Mouse (Mus musculus): ENCODE data around the gene Trcg1. TPM values are rescaled to one million over a fixed set of nuclear protein-coding genes. Genes with fewer than 3 reads are reported as not detected.
"Not testable (repeated sequence)": the region's sequence is repeated elsewhere in the genome, so short reads cannot be mapped to it uniquely, and the experiment has no call there.

Gene Trcg1
- polyA plus RNA-seq (2015; fragmentation: Nextera tagmentation; extraction: Ambion mirVana): 0.04 TPM in 1 of 2 replicates, not detected in the other

DNA sequence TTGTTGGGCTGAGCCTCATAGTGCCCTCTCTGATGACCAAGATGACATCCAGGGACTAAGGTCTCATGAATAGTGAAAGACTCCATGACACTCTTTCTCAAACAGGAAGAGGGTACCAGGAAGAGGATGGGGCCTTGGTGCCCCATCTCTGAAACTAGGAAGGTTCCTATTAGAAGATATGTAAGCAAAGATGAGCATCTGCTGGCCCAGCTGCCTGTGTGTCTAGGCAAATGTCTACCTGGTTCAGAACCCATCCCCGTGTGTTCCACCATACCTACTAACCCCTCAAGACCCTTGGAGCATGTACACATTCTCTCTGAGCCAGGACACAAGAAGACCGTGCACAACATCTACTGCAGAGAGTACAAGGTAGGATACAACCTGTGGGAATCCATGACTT lies at the start of gene Trcg1:
TSS of gene Trcg1 (plus strand) at position 301 of the 400 bp plus-strand sequence.
- DNase-seq (ENCODE audit: low spot score): no peak

DNA sequence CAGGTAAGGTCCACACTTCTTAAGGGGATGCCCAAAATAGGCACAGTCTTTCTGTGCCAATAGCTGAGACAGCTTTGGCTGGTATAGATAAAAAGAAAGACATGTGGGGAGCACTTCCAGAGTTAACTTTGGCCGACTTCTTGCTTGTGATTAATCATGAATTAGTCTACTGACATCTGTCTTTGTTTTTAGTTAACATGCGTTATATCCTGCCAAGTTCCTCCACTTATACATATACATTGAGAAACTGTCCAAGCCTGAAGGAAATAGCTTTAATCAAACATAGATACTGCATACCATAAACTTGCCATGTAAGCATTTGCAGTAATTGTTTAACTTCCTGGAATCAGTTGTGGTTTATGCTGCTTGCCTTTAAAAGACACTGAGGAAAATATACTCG lies 39.6 kb upstream of the Trcg1 start:
- no peak for DNase-seq (ENCODE audit: low spot score)

DNA sequence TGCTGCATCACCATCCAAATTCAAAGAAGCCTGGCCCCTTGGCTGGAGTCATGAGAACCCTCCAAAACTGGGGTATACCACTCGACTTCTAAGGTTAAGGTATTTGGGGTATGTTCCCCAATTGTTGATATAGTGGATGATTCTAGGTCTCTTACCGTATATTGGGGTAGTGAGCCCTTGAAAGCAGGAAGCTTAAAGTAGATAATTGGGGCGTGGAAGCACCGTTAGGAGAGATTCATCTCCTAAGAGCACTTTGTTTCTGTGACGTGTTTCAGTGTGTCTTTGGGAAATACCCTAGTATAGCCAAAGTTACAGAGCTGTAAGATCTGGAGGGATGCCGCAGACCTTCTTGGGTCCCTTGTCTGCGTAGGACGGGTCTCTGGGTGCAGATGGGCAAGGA lies 38.9 kb upstream of the Trcg1 start:
- no peak for DNase-seq (ENCODE audit: low spot score)

DNA sequence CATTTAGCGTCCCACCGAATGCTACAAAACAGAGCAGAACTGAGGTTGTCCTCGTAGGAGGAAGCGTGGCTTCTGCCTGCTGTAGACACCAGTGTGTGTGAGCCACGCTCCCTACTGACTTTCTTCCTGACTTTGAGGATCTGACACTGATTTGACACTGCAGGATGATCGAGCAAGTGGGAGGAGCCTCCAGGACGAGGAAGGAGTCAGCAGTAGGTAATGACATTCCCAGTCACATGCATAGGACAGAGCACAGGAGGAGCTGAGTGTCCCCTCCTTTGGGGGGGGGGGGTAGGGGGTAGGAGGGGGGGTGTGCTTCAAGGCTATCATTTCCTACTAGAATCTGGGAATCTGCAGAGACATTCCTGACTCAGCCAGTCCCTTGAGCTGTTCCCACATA lies 33.4 kb upstream of the Trcg1 start:
- DNase-seq (ENCODE audit: low spot score): no peak

DNA sequence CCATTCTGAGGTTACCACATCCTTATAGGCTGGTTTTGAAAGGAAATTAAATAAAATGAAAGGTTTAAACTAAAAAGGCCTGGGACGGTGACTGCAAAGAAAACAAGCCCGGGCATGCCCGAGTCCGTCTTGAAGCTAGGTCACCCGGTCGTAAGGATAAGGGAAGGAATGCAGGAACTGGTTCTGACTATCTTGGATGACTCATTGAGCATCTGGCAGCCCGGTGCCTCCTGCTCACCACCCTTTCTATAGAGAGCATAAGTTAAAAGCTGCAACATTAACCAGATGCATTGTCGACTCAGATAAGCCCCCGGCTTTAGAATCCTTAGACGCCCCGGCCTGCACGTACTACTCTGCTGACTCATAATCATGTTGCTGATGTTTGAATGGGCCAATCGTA lies 32.8 kb upstream of the Trcg1 start:
- not testable (repeated sequence) for DNase-seq (ENCODE audit: low spot score)

DNA sequence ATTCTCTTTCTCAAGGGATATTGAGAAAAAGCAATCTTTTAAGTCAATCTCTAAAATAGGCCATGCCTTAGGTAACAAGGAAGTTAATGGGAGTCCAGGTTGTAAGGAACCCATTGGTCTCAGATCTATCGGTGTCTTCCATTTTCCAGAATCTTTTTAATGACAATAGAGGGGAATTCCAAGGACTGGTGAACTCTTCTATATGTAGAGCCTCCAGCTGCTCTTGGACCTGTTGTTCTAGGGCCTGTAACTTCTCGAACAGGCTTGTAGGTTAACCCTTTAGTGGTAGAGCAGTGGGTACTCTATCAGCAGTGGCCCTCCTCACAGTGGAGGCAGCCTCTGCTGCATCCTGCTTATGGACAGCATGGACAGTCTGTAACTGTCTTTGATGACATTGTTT lies 29.5 kb upstream of the Trcg1 start:
- DNase-seq (ENCODE audit: low spot score): no peak

DNA sequence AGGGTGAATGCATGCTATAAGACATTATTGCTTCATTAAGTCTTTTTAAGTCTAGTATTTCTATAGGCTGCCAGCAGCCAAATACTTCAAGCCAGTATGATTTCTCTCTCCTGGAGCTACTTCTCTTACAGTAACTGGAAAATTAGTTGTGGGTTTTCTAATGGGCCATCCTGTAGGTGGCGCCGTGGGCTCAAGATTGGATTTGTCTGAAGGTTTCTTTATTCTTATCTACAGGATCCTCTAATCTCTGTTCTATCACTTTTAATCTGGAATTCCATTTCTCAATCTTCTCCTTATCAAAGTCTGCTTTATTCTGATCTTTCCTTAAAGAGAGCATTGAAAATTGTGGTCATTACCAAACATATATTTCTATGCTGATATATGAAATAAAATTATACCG lies 27.0 kb upstream of the Trcg1 start:
- peak; percentile 69 for DNase-seq (ENCODE audit: low spot score)

DNA sequence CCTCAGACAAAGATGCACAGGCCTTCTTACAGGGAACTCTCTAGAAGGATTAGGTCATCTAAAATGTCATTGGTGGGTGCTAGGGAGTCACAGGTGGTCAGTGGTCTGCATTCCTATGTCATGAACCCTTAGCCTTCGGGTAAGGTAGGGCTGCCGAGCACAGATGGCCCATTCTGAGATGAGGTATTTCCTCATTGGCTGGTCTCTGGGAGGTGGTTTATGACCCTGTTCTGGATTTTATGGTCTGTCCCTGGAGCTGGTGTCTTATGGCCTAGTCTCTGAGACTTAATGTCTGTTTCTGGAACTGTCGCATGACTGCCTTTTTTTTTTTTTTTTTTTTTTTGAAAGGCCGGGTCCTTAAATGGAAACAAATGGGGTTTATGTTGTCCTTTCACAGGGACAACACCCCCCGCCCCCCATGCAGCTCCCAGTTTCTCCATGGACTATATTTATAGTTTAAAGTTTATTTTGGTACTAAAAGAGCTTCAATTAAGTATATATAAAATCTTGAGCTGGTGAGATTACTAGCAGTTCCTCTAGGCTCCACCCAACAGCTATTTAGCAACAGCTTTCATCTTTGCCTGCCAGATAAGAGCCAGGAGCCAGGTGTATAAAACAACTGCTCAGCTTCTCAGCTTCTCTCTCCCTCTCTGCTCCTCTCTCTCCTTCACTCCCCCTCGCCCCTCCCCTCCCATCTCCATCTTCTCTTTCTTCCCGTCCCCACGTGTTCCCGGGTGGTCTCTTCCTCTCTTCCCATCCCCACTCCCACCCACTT lies 23.7 kb upstream of the Trcg1 start:
- no peak for DNase-seq (ENCODE audit: low spot score)

DNA sequence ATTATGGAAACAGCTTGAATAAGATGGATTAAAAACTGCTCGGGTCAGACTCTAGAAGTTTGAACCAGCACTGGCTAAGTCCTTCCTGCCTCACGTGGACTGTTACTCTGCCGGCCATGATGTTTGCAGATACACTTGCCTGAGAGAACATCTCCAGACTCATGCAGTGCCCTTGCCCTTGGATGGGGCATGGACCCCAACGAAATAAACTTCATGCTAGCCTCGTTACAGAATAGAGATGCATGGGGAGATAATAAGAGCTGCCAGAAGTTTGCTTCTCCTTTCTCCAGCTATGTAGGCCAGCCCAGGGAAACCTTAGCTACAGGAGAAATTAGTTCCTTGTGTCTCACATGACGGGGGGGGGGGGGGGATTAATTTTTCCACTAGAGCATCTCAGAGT lies 21.9 kb upstream of the Trcg1 start:
- DNase-seq (ENCODE audit: low spot score): no peak

DNA sequence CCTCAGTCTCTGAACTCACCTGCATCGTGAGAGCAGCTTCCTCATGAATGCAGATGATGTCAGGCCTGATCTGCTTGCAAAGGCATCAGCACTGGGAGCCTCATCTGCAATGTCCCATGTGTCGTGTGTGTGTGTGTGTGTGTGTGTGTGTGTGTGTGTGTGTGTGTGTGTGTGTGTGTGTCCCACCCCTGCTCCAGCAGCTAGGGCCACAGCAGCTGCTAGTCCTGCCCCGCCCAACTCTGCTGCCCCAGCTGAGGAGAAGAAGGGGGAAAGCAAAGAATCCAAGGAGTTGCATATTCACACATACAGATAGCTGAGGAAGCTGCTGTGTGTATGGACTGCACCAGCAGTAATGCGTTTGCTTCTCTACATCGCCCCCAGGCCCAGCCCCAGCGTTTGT lies 19.1 kb upstream of the Trcg1 start:
- DNase-seq (ENCODE audit: low spot score): no peak

DNA sequence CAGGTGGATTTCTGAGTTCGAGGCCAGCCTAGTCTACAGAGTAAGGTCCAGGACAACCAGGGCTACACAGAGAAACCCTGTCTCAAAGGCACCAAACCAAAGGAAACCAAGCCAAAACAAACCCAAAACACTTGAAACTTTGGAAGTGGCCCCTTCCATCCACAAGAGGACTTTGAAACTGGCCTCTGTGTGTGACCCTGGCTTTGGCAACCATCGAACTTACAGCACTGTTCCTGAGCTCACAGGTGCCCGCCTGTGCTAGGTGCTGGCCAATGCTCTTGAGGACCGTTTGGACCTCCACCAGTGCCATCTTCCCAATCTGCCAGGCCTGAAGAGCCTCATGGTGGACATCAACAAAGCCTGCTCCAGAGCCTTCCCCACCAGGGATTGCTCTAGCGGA lies 17.6 kb upstream of the Trcg1 start:
- DNase-seq (ENCODE audit: low spot score): no peak

DNA sequence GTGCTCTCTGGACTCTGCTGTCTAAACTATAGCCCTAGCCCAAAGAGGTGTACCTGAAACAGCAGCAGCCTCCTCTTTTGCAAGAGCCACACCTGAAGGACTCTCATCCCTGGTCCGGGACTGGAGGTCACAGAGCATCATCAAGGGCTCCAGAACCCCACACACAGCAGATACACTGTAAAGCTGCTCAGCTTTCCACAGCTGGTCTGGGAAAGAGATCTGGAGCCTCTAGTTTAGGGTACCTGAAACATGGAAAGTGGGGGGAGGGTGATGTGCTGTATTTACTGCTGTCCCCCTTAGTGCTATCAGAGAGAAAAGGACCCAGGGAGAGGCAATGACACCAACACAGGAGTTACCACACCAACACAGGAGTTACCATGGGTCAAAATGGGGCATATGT lies 16.8 kb upstream of the Trcg1 start:
- no peak for DNase-seq (ENCODE audit: low spot score)

DNA sequence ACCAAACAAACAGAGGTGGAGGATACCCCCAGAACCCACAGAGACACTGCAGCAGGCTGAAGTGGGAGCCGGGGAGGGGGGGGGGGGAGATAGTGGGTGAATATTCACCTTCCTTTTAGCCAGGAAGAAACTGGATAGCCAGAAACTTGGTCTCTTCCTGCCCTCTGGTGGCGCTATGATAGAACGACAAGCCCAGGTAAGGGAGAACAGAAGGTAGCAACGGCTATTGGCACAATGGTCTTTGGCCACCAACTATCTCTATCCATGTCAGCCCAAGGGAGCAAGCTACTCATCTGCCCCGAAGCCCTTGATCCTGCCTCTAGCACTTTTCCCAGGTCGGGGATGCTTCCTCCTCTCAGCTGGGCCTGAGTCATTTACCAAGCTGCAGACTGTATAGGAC lies 16.0 kb upstream of the Trcg1 start:
- peak; percentile 64 for DNase-seq (ENCODE audit: low spot score)

DNA sequence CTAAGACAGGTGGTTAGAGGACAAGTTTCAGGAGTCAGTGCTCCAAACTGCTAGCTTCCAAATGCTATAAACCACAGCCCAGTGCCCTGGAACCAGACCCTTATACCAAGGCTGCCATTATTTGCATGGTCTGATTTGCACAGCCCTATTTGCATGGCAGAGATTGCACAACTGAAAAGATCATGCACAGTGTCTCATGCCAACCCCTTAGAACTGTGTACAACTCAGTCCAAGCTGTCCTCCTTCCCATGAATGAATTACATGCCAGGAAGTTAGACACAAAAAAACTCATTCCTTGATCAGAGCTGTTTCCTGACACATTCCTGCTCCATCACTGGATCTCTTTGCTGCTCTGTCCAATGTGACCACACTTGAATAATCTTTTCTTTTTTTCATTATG lies 13.0 kb upstream of the Trcg1 start:
- DNase-seq (ENCODE audit: low spot score): no peak

DNA sequence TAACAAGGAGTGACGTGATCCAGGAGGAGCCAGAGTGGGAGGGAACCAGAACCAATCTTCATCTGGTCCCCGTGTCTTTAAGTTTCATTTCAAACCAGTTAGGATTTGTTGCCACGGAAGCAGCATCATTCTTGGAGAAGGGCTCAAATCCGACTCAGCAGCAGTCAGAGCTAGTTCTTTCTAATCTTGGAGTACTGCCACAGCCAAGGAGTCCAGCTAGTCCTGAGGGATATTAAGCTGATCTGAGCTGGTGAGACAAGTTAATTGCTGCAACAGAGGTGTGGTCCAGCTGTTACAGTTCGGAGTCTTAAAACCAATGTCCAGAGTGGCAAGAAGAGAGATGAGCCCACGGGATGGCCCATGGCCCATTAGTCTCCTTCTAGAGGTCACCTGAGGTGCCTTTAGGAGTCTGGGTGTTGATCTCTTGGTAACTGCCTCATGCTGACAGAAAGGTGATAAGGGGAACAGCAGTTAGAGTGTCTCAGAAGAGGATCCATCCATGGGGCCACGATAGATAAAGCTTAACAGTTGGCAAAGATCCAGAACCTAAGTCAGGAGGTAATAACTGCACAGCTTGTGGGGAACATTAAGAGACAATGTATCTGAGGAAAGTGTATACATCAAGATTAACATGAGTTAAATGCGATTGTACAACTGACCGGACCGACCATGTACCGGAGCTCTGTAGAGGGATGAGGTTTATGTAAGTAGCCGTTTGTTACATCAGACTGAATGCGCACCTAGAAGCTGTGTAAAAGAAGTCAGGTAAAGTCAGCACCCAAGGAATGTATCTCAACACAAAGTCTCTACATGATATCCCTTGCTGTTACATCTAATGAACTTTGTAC lies 10.4 kb upstream of the Trcg1 start:
- DNase-seq (ENCODE audit: low spot score): no peak

DNA sequence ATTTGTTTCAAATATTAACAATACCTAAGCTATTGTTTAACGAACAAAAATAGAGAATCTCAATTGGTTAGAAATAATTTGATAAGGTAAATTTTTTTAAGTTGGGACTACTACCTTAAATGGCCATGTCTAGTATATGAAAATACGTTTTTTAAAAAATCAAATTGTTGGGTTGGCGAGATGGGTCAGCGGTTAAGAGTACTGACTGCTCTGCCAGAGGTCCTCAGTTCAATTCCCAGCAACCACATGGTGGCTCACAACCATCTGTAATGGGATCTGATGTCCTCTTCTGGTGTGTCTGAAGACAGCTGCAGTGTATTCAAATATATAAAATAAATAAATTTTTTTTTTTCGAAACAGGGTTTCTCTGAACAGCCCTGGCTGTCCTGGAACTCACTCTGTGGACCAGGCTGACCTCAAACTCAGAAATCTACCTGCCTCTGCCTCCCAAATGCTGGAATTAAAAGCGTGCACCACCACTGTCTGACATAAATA lies 9.7 kb upstream of the Trcg1 start:
- DNase-seq (ENCODE audit: low spot score): not testable (repeated sequence)

DNA sequence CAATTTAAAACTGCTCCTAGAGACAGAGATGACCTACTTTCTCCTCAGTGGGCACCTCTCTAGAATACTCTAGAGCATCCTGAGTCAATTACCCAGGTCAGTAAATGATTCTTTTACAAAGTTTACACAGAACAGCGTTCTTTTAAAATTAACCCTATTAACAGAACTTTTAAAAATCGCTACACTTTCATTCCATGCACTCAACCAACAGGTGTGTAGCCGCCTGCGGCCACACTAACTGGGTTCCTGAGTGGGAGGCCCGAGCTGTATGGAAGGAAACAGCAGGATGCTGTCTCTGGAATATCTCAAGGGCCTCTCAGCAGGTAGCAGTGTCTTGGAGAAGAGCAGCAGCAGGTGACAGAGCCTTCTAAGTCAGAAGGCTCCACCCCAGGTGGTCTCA lies 9.2 kb upstream of the Trcg1 start:
- no peak for DNase-seq (ENCODE audit: low spot score)

DNA sequence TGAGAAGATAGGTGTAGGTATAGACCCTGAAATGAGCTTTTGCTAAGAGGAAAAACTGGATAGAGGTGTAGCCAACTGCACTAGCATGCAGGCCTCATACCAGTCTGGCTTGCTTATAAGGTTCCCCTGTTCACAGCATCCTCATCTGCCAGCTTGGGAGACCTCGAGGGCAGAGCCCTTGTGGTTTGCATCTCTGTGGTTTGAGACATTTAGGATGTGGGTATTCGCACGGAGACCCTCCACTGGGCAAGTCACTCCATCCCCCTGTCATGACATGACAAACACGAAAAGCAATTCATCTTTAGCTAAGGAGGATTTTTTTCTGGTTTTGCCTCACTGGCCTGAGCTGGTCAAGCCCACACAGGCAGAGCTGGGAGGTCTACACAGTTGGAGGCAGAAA lies 8.2 kb upstream of the Trcg1 start:
- no peak for DNase-seq (ENCODE audit: low spot score)

DNA sequence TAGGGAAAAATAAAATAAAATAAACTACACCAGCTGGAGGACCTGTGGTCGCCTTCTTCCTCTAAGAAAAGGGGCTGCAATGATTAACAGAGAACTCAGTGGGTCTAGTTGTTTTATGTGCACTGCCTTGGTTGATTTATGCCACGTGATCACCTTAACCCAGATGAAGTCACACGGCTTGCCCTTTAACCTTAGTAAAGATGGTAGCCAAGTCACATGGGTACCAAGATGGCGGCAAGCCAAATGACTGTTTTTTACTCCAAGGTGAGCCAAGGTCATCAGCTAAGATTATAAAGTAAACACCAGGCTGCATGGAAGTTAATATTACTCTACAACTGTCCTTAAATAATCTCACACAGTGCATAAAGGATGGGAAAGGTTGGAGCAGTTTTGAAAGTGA lies 6.6 kb upstream of the Trcg1 start:
- no peak for DNase-seq (ENCODE audit: low spot score)

DNA sequence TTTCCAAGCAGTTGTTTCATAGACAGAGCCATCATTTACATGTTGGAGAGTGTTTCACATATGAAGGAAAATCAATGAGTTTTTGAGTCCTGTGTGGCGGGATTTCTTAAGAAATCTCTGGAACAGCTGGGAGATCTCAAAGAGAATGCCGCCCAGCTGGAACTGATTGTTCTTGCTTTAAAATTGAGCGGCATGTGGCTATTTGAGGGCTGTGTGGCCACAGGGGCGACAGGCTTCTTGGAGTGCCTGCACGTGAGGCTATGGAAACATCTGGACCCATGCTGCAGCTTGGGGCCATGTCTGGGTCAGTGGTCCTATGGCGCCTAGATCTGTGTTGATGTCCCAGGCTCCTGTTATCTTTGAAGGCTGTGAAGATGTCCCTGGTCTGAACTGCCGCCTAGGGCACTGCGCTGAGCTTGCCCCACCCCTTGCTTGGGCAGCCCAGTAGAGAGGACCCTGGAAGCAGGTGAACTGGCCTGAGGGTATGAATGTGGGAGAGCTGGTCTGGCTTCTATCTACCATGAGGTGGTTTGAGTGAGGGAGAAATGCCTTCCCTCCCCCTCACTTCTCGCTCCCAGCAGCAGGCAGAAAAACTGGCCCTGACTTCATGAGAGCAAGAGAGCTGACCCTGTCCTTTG lies 6.1 kb upstream of the Trcg1 start:
- DNase-seq (ENCODE audit: low spot score): no peak

DNA sequence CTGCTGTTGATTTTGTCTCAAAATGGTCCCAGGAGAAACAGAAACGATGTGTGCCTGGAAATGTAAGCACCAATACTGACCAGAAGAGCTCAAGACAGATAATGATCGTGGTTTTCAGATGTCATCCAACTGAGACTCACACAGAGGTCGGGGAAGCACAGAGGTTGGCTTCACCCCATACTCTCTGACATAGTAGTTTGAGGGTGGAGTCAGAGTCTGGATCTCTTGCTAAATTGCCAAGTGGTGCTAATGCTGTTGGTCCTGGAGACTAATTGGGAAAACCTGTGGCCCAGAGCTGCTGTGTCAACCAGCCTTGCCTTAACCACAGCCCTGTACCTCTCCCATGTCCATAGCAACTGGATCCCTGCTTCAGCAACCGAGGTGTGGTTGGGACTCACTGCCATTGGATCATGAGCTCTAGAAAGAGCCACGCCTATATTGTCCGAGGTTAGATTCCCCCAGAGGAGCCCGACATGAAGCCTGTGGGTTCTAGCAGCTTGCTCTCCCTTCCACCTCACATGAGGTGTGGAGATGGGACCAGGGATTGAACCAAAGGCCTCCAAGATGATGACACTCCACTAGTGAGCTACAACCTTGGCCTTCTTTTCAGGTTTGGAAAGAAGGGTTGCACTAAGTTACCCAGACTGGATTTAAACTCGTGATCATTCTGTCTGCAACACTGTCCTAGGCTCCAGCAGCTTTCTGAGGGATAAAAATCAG lies 4.7 kb upstream of the Trcg1 start:
- no peak for DNase-seq (ENCODE audit: low spot score)
